ENCODE assay signal across 11 mouse cellular contexts in the genomic region with DNA sequence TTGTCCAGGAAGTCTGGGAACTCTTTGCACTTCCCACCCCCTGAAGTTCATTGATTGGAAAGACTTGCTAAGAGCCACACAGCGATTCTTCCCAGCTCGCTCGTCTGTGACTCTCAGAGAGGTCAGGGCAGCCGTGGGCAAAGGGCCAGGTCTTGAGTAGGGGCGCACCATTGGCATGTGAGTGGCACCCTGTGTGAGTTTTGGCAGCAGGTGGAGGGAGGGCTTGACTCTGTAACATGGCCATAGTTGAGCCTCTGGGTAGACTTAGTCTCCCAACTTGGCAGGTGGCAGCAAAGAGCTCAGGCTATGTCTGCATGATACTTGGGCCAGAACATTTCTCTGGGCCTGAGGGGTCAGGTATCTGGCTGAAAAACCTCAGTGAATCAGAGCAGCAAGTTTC. TPM values are rescaled to one million over a fixed set of nuclear protein-coding genes. Genes with fewer than 3 reads are reported as not detected.
DNase-seq lines count a peak whose midpoint lies in the region; ATAC-seq lines count a peak whose summit lies in the region.
"Had no signal": no experiment of that assay in that cellular context is flagged by ENCODE, and none has a peak within 500 bp of the region (broad histone marks: within the 10 kb centered on the region; RNA-seq: fewer than 3 reads in every experiment).

No protein-coding gene starts in this region.

- peaks cover 10% of the 10 kb centered on the region; the same call in 1 of the 2 replicates for H3K4me1 ChIP-seq in kidney, embryonic 16.5 days (ENCODE audit: insufficient read depth, low read length)

- WGBS in kidney, embryonic 16.5 days = 61% methylated on average over 5 of the region's 5 CpGs

- H3K9ac ChIP-seq in kidney, embryonic 16.5 days (replicated peaks; ENCODE audit: low read length) = no peak overlapping the region
- H3K9ac ChIP-seq: heart, embryonic 13.5 days; midbrain, embryonic 13.5 days had no signal

- no peak for ATAC-seq in kidney, embryonic 16.5 days (ENCODE audit: low FRiP score, low TSS enrichment)
- ATAC-seq: midbrain, embryonic 13.5 days had no signal

- DNase-seq in cerebellum, postnatal 10 days = peak; percentile 56 to 74
- no peak for DNase-seq in cerebellum, postnatal 25 days
- DNase-seq in kidney, adult 18-20 months = peak; percentile 19
- DNase-seq in Muller cell, postnatal 12 days (ENCODE audit: inconsistent ontology term) = peak; percentile 43
- DNase-seq in kidney, postnatal 14 days = peak; percentile 39
- no peak for DNase-seq in frontal cortex, postnatal 36 days (ENCODE audit: low spot score in 2 of 2)
- DNase-seq in layer of hippocampus, adult 9-11 months = no peak

- H3K4me3 ChIP-seq in kidney, embryonic 16.5 days (ENCODE audit: low read length) = no peak overlapping the region
- H3K4me3 ChIP-seq: erythroblast, embryonic 14.5 days; heart, embryonic 13.5 days; midbrain, embryonic 13.5 days had no signal

- H3K9me3 ChIP-seq in kidney, embryonic 16.5 days (ENCODE audit: low read length) = no peaks in the 10 kb centered on the region
- H3K9me3 ChIP-seq: heart, embryonic 13.5 days; midbrain, embryonic 13.5 days had no signal

- H3K4me2 ChIP-seq in kidney, embryonic 16.5 days (replicated peaks; ENCODE audit: low read depth, low read length) = no peak overlapping the region
- H3K4me2 ChIP-seq: heart, embryonic 13.5 days; midbrain, embryonic 13.5 days had no signal

- H3K27ac ChIP-seq in kidney, embryonic 16.5 days (ENCODE audit: low read length) = no peak overlapping the region
- H3K27ac ChIP-seq: heart, embryonic 13.5 days; midbrain, embryonic 13.5 days had no signal

- H3K36me3 ChIP-seq in kidney, embryonic 16.5 days (ENCODE audit: insufficient read depth, low read length) = 0 out of 2 replicates have a peak, but pooled peaks cover under 1% of the 10 kb centered on the region

- no peaks in the 10 kb centered on the region for H3K27me3 ChIP-seq in kidney, embryonic 16.5 days (ENCODE audit: insufficient read depth, low read length)
- H3K27me3 ChIP-seq: heart, embryonic 13.5 days; midbrain, embryonic 13.5 days had no signal

RNA-seq across cellular contexts. Expression of gene Adamts7, which starts 3.7 kb away (rescaled TPM):
- polyA plus RNA-seq in kidney, embryonic 16.5 days (2015; fragmentation: Nextera tagmentation; extraction: Ambion mirVana) = 16.5 and 17.5 TPM in 2 replicates

RNA-seq across cellular contexts. Expression of gene Morf4l1, which starts 52.0 kb away (rescaled TPM):
- 444 and 471 TPM in 2 replicates for polyA plus RNA-seq in kidney, embryonic 16.5 days (2015; fragmentation: Nextera tagmentation; extraction: Ambion mirVana)

Comparison
In these comparisons a context has a peak if more than half of its experiments do, and no peak if none do; other contexts are left out.
1. DNase-seq: peak in cerebellum, postnatal 10 days (2 of 2), kidney, adult 18-20 months (single experiment), Muller cell, postnatal 12 days (single experiment) and kidney, postnatal 14 days (single experiment); none in cerebellum, postnatal 25 days (0 of 2), frontal cortex, postnatal 36 days (0 of 2) and layer of hippocampus, adult 9-11 months (single experiment).